Mouse (Mus musculus) kidney, embryonic 16.5 days (tissue): ENCODE measurements around the gene Csde1. TPM values are rescaled to one million over a fixed set of nuclear protein-coding genes. Genes with fewer than 3 reads are reported as not detected.

Experiments used
- polyA plus RNA-seq: library from polyadenylated mRNA; unstranded; fragments of >200 nt; fragmentation: Nextera tagmentation; extraction: Ambion mirVana; gene quantifications from 2 replicates; pipeline ENCODE4 v1.2.1, GENCODE M21; 2015

The Csde1 gene
- polyA plus RNA-seq, 1 experiment from 2014 or later, result 349 TPM

Other genes with a start within 250 kb of the Csde1 start
- 0.06 TPM in 1 of 2 replicates, not detected in the other for gene Tshb, start 237.7 kb upstream of the Csde1 start, polyA plus RNA-seq
- gene Sycp1, start 84.3 kb upstream of the Csde1 start, polyA plus RNA-seq, result 0.28 TPM in 1 of 2 replicates, not detected in the other
- gene Nr1h5, start 56.3 kb upstream of the Csde1 start, polyA plus RNA-seq, result 0.07 and 0.12 TPM in 2 replicates
- 53.5 and 60.1 TPM in 2 replicates for gene Sike1, start 24.7 kb upstream of the Csde1 start, polyA plus RNA-seq
- gene Nras, start 37.9 kb downstream of the Csde1 start, polyA plus RNA-seq, result 102 and 104 TPM in 2 replicates
- gene Ampd1, start 53.6 kb downstream of the Csde1 start, polyA plus RNA-seq, result 0.35 and 0.69 TPM in 2 replicates
- gene Dennd2c, start 82.2 kb downstream of the Csde1 start, polyA plus RNA-seq, result 3.7 and 4.0 TPM in 2 replicates
- 171 and 183 TPM in 2 replicates for gene Bcas2, start 151.2 kb downstream of the Csde1 start, polyA plus RNA-seq